Mouse (Mus musculus) embryonic facial prominence, embryonic 13.5 days (tissue): Measurements from ENCODE around the gene Oosp2. TPM values are rescaled to one million over a fixed set of nuclear protein-coding genes. Genes with fewer than 3 reads are reported as not detected.

ENCODE experiments used
- ATAC-seq: fragments of 200-750 bp; cut with Nextera tagmentation; 2 replicates; pipeline ENCODE4 v1.8.0; 2017; ENCODE audit warnings: low read depth; ENCODE audit not compliant: insufficient number of reproducible peaks, insufficient read depth, low FRiP score, low TSS enrichment
- H3K27ac ChIP-seq: fragments of 300-500 bp; sonication (generic); 2 replicates; pipeline ENCODE4 v1.5.1; 2015; ENCODE audit warnings: moderate library complexity, mild to moderate bottlenecking, inconsistent platforms
- H3K27me3 ChIP-seq: fragments of 300-500 bp; sonication (generic); 2 replicates; pipeline ENCODE4 v1.6.1; 2015; ENCODE audit warnings: mild to moderate bottlenecking, inconsistent platforms
- H3K36me3 ChIP-seq: fragments of 300-500 bp; sonication (generic); 2 replicates; pipeline ENCODE4 v1.6.1; 2015; ENCODE audit warnings: mild to moderate bottlenecking, inconsistent platforms
- H3K4me1 ChIP-seq: fragments of 300-500 bp; sonication (generic); 2 replicates; pipeline ENCODE4 v1.6.1; 2015; ENCODE audit warnings: inconsistent platforms
- H3K4me2 ChIP-seq: fragments of 300-500 bp; sonication (generic); 2 replicates; pipeline ENCODE4 v1.6.1; 2015; ENCODE audit warnings: moderate library complexity, mild to moderate bottlenecking, inconsistent platforms
- H3K4me3 ChIP-seq: fragments of 300-500 bp; sonication (generic); 2 replicates; pipeline ENCODE4 v1.5.1; 2015; ENCODE audit warnings: mild to moderate bottlenecking, inconsistent platforms
- H3K9ac ChIP-seq: fragments of 300-500 bp; sonication (generic); 2 replicates; pipeline ENCODE4 v1.6.1; 2015; ENCODE audit warnings: mild to moderate bottlenecking, inconsistent platforms
- H3K9me3 ChIP-seq: fragments of 300-500 bp; sonication (generic); 2 replicates; pipeline ENCODE4 v1.6.1; 2016; ENCODE audit warnings: inconsistent platforms
- WGBS: fragments of 180-500 bp; shearing (Covaris S2); methylation state at CpG from one replicate; pipeline ENCODE4 v1.1.7; 2015; ENCODE audit warnings: mixed read lengths; 5-methylcytosine and 5-hydroxymethylcytosine counted together
- polyA plus RNA-seq: library from polyadenylated mRNA; unstranded; fragments of >200 nt; fragmentation: Nextera tagmentation; extraction: Ambion mirVana; gene quantifications from 2 replicates; pipeline ENCODE4 v1.2.1, GENCODE M21; 2015

Gene Oosp2
- polyA plus RNA-seq, 1 experiment from 2014 or later: not detected

GRCm38 (mm10) chr19:11601349-11601748 is 59.0 kb downstream of the Oosp2 start:
- H3K27me3 ChIP-seq: no peaks in the 10 kb centered on the region
- H3K9me3 ChIP-seq: no peaks in the 10 kb centered on the region
- no peaks in the 10 kb centered on the region for H3K4me1 ChIP-seq
- WGBS: 90% methylated on average over 3 of the region's 3 CpGs
- no peak for ATAC-seq
- no peaks in the 10 kb centered on the region for H3K36me3 ChIP-seq
- H3K4me3 ChIP-seq: no peak overlapping the region
- no peak overlapping the region for H3K27ac ChIP-seq
- no peak overlapping the region for H3K9ac ChIP-seq
- no peak overlapping the region for H3K4me2 ChIP-seq

Other genes with a start within 250 kb of the Oosp2 start
- gene Ms4a4b, start 217.0 kb downstream of the Oosp2 start, polyA plus RNA-seq: 0.13 TPM in 1 of 2 replicates, not detected in the other
- gene Ms4a6c, start 191.2 kb downstream of the Oosp2 start, polyA plus RNA-seq: 4.8 and 5.4 TPM in 2 replicates
- gene Gm8369, start 174.6 kb downstream of the Oosp2 start, polyA plus RNA-seq: not detected in 2 replicates
- gene Ms4a6b, start 144.0 kb downstream of the Oosp2 start, polyA plus RNA-seq: 5.8 TPM in 2 replicates
- gene Ms4a4d, start 123.8 kb downstream of the Oosp2 start, polyA plus RNA-seq: 0.17 and 0.31 TPM in 2 replicates
- 2.8 and 4.0 TPM in 2 replicates for gene Ms4a6d, start 55.7 kb downstream of the Oosp2 start, polyA plus RNA-seq
- 0.32 and 0.49 TPM in 2 replicates for gene Ms4a2, start 36.8 kb downstream of the Oosp2 start, polyA plus RNA-seq
- 0.28 TPM in 1 of 2 replicates, not detected in the other for gene Ms4a3, start 19.7 kb downstream of the Oosp2 start, polyA plus RNA-seq
- not detected in 2 replicates for gene Oosp1, start 30.6 kb upstream of the Oosp2 start, polyA plus RNA-seq
- gene Oosp3, start 36.5 kb upstream of the Oosp2 start, polyA plus RNA-seq: not detected in 2 replicates
- not detected in 2 replicates for gene Gif, start 87.0 kb upstream of the Oosp2 start, polyA plus RNA-seq
- gene Mrpl16, start 109.8 kb upstream of the Oosp2 start, polyA plus RNA-seq: 45.9 and 49.4 TPM in 2 replicates
- gene Stx3, start 158.8 kb upstream of the Oosp2 start, polyA plus RNA-seq: 9.2 and 11.2 TPM in 2 replicates
- not detected in 2 replicates for gene Olfr1417, start 178.7 kb upstream of the Oosp2 start, polyA plus RNA-seq
- not detected in 2 replicates for gene Olfr1418, start 200.5 kb upstream of the Oosp2 start, polyA plus RNA-seq
- not detected in 2 replicates for gene Olfr1419, start 214.5 kb upstream of the Oosp2 start, polyA plus RNA-seq
- gene Olfr1420, start 226.0 kb upstream of the Oosp2 start, polyA plus RNA-seq: 0.37 TPM in 1 of 2 replicates, not detected in the other